Mouse (Mus musculus) embryonic fibroblast, embryonic 13.5 days (primary cell): ENCODE measurements around the gene Prune2.

Experiments
- CTCF ChIP-seq: IDR thresholded peaks from 2 replicates; pipeline ENCODE4 v1.5.1; 2011; ENCODE audit warnings: mild to moderate bottlenecking, control low read depth, low read length, moderate library complexity, borderline replicate concordance; ENCODE audit not compliant: insufficient read depth
- POLR2A ChIP-seq: IDR thresholded peaks from 2 replicates; pipeline ENCODE4 v1.6.1; 2011; ENCODE audit warnings: low read depth, mild to moderate bottlenecking, control low read depth, low read length, moderate library complexity

DNA sequence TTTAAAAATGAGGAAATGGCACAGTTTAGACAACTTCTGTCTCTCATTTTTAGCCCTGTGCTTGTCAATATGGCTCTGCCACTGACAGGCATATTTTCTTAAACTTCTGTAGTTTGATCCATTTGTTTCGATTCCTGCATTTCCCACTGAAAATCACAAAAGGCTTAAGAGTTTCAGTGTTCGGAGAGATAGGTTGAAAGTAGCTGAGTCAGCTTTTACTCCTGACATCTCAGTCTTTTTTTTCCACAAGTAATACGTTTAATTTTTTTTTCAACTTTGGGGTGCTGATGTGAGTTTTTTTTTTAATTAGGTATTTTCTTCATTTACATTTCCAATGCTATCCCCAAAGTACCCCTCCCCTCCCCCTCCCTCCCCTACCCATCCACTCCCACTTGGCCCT lies 174.6 kb downstream of the Prune2 start:
- TF ChIP-seq CTCF (no peak), POLR2A (no peak)
